Mouse (Mus musculus): Measurements from ENCODE around the gene Clasp2.

Gene Clasp2

GRCm38 (mm10) chr9:113815836-113816235 is 74.6 kb downstream of the Clasp2 start:
- no peak for DNase-seq (ENCODE audit: low read depth)

DNA sequence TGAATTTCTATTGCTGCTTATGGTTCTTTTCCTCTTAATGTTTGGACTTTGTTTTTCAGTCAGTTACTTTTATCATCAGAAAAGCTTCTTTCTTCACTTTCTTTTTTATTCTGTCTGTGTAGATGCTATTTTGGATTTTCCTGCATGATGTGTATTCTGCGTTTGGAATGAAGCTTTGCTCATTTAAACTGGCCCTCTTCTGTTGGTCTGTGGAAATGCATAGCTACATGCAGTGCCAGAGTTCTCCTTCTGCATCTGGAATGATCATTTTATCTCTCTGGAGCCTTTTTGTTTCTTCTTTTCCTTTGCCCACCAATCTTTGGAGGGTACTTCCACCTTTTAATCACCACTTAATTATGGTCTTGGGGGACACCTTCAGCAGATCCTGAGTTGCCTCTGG is 80.9 kb downstream of the Clasp2 start:
- no peak for DNase-seq (ENCODE audit: low read depth)

DNA sequence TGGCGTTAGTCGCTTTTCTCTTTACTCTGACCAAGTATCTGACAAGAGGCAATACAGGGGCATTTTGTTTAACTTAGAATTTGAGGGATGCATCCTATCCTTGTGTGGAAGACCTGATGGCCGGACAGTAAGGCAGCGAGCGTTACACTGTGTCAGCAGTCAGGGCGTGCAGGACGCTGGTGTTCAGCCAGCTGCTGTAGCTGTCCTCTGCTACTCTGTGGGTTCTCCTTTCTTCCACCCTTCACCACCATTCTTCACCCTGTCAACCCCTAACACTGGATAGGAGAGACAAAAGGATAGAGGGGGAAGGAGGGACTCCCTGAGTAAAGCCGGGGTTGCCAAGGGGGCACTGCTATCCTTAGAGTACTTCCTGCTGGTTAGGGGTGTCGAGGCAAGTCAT is 87.4 kb downstream of the Clasp2 start:
- no peak for DNase-seq (ENCODE audit: low read depth)

DNA sequence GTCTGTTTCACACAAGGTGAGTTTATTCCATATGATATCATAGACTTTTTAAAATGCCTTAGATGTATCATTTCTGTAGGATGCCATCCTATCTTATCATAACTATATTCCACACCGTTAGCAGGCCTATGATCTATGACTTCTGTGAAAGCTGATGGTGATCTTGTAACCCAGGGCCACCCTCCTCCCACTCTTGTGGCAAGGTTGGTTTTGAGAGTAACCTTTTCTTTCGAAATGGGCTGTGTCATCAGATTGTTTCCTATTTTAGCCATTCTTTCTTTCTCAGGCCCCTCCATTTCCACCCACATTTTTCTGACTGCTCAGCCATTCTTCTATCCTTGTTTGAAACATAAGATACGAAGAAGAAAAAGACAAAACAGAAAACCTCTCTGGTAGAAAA is 88.9 kb downstream of the Clasp2 start:
- peak; percentile 42 for DNase-seq (ENCODE audit: low read depth)

DNA sequence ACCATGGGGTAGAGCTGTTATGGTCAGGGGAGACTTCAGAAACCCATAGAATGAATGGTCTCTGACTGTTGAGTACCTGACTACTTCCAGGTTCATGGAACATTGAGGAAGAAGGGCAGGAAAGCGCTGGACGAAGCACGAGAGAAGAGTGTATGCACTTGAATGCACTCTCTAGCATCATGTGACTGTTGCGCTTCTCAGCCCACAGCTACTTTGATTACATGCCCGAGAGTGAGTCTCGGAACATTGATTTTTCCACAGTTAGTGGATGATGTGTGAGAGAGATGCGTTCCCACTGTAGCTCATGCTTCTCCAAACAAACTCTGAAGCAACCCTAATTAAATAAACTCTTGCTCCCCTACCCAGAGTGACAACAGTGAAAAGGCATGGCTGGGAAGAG is 92.2 kb downstream of the Clasp2 start:
- DNase-seq (ENCODE audit: low read depth), result no peak

DNA sequence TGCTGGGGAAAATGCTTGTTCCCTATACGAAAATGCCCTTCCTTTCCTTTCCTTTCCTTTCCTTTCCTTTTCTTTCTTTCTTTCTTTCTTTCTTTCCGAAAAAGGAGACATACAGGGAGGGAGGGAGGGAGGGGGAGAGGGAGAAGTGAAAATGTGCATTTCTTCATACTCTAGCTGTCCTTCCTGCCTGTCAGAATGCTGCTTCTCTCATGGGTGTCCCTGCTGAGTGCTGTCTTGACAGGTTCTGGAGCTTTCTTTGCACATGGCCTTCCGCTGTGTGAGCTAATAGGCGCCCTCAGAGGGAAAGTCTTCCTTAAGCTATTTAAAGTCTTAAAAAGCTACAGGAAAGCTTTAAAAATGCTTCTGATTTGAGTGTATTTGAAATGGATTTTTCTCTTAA is 95.7 kb downstream of the Clasp2 start:
- no peak for DNase-seq (ENCODE audit: low read depth)

DNA sequence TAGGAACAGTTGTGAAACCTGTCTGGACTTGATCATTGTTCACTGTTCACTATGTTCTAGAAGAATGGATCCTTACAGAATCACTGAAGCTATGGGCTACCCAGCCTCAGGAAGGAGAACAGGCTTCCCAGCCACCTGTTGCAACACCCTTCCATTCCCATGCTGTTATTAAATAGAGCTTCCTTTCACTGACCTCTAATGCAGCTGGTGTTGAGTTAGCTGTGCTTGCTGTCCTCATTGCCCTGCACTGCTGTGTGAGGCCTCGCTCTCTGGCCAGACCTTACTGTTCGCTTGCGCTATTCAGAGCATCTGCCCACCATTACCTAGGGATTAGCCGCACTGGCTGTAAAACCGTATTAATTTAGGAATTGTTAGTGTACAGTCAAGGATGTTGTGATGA is 96.2 kb downstream of the Clasp2 start:
- no peak for DNase-seq (ENCODE audit: low read depth)

GRCm38 (mm10) chr9:113844029-113844428 is 102.8 kb downstream of the Clasp2 start:
- no peak for DNase-seq (ENCODE audit: low read depth)

- DNase-seq (ENCODE audit: low read depth), result no peak
These were observed 114.2 kb downstream of the Clasp2 start for GRCm38 (mm10) chr9:113855441-113855840.

DNA sequence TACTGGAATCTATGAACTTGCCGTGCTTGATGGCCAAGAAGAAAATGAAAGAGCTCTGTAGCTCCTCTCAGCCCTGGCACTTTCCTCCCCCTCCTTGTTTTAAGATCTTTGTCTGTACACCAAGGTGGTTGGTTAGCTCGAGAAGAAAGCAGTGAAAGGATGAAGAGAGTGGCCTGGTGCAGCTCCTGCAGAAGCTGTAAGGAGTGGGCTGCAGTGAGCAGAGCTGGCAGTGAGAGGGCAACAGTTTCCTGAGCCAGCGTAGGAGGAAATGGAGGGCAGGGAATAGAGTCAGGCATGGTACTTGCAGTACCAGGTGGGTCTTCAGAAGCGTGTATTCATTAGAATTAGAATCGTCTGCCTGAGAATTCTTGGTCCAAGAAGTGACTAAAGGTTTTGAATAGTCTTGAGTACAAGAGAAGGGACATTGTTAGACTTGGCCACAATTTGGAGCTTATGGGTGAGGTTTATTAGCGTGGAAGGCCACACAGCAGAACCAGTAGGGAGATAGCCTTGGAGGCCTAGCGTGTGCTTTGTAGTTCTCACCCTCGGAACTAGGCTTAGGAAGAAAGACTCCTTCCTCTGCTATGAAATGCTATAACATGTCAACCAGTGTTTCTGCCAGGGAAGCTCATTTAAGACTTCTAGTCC is 116.1 kb downstream of the Clasp2 start:
- DNase-seq (ENCODE audit: low read depth), result no peak

DNA sequence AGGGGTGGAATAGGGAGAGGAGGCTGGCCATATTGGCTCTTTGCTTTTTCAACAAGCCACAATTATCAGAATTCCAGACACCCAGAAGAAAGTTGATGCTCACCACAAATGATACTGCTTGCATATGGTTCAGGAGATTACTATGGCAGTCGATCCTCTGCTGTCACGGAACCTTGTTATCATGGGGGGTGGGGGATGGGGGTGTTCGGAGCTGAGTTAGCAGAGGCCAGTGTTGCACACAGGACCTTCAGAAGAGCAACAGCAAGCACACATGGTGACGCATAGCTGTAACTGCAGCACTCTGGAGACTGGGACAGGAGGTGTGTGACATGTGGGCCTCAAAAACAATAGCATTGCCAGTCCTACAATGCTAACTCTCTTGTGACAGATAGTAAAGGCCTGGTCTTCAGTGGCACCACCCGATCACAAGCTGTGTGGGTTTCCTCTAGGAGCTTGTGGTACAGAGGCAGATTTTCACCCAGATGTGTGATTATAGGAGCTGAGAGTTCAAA is 116.7 kb downstream of the Clasp2 start:
- DNase-seq (ENCODE audit: low read depth), result no peak

DNA sequence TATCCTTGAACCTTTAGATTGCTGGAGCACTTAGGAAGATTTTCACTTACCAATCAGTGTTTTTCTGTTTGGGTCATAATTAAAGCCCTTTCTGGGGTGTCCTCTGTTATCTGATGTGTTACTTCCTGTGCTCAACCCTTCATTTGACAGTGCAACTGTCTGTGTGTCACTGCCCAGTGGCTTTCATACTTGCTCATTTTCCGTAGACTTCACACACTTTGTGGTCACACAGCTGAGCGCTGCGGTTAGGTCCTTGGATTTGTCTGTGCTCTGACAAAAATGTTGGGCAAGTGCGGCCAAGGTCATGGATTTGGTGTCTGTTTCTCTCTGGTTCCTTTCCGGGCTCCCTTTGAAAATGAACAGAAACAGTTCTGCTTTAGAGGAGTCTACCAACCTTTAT is 118.1 kb downstream of the Clasp2 start:
- DNase-seq (ENCODE audit: low read depth), result peak; percentile 96

GRCm38 (mm10) chr9:113863370-113863999 is 122.2 kb downstream of the Clasp2 start:
- DNase-seq (ENCODE audit: low read depth), result no peak

DNA sequence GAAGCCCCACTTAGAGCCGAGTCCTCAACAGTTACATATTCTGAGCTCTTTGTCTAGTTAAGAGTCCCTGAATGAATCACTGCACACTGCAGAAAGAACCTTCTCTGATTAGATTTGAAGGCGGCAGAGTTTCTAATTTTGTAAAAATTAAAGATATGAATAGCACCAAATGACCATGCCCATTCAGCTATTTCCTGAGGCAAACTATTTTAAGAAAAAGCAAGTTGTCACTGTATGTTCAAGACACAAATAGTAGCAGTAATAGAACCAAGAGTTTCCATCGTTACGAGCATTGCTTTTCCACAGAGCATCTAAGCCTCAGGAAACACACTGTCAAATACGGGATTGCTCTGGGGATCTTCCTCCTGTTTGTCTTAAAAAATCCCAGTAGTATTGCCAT is 126.7 kb downstream of the Clasp2 start:
- DNase-seq (ENCODE audit: low read depth), result no peak

GRCm38 (mm10) chr9:113894903-113895302 is 153.6 kb downstream of the Clasp2 start:
- no peak for DNase-seq (ENCODE audit: low read depth)

DNA sequence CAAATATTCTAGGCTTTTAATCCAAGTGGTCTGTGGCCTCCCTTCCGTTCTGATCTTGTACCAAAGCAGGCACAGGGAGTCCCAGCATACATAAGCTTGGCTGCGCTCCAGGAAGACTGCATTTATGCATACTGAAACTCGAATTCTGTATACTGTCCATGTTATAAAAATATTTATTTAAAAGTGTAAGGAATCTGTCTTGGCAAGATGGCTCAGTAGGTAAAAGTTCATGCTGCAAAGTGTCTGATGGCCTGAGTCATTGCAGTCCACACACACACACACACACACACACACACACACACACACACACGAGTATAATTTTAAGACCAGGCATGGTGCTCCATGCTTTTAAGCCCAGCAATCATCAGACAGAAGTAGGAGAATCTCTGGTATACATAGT is 161.9 kb downstream of the Clasp2 start:
- DNase-seq (ENCODE audit: low read depth), result no peak

GRCm38 (mm10) chr9:113904315-113904714 is 163.0 kb downstream of the Clasp2 start:
- peak; percentile 41 for DNase-seq (ENCODE audit: low read depth)

GRCm38 (mm10) chr9:113915789-113916188 is 174.5 kb downstream of the Clasp2 start:
- DNase-seq (ENCODE audit: low read depth), result no peak

GRCm38 (mm10) chr9:113922677-113923076 is 181.4 kb downstream of the Clasp2 start:
- no peak for DNase-seq (ENCODE audit: low read depth)

DNA sequence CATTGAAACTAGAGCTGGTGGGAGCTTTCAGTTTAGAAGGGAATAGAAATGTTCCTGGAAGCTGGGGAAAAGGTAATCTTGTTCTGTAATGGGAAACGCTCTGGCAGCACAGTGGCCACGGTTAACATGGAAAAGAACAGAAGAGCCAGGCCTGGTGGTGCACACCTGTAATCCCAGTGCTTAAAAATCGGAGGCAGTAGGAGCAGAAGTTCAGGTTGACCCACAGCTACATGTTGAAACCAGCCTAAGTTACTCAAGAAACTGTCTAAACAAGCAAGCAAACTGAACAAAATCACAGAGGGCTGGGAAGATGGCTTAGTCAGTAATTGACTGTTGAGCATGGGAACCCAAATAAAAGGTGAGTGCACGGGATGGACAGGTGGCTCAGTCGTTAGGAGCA is 183.6 kb downstream of the Clasp2 start:
- DNase-seq (ENCODE audit: low read depth), result no peak

DNA sequence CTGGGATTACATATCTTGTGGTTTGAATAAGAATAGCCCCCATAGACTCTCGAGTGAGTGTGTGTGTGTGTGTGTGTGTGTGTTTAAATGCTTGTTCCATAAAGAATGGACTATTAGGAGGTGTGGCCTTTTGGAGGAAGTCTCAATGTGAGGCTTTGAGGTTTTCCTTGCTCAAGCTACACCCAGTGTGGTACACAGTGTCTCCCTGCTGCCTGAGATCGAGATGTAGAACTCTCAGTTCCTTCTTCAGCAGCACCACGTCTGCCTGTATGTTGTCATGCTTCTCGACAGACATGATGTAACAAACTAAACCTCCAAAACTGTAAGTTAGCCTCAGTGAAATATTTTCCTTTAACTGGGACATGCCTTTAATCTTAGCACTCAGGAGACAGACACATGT is 187.3 kb downstream of the Clasp2 start:
- peak; percentile 76 for DNase-seq (ENCODE audit: low read depth)

DNA sequence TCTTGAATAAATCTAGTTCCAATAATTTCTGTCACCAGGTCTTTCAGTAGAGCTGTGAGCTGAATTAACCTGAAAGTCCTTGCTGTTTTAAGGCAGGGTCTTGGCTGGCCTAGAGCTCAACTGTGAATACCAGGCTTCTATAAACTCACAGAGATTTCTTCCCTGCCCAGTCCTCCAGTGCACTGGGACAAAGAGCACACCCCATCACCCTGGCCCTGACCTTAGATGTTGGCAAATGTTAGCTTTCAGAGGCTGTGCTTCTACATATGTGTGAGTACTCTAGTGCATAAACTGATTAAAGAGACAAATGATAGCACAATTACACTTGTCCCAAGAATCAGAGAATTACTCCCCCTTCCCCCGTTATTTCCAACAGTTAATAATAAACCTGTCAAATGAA is 188.4 kb downstream of the Clasp2 start:
- DNase-seq (ENCODE audit: low read depth), result no peak

- DNase-seq (ENCODE audit: low read depth), result peak; percentile 100
These were observed 189.5 kb downstream of the Clasp2 start, which contains the start of gene Ubp1 for GRCm38 (mm10) chr9:113930534-113931374. Gene Ubp1 (plus strand): TSS chr9:113930934.
